Mouse (Mus musculus): ENCODE data around the gene Slc35b2.

- TF ChIP-seq CTCF (conservative IDR thresholded peaks at IDR 0.05; ENCODE audit: low read length) (no peak), NANOG (IDR thresholded peaks at IDR 0.05; ENCODE audit: borderline replicate concordance, low read length) (no peak)
Observed at GRCm38 (mm10) chr17:45554420-45554819, 9.3 kb upstream of the Slc35b2 start.

Measured in E14TG2a.4 (cell line).